Mouse (Mus musculus): ENCODE measurements around the gene Fam240b.

DNA sequence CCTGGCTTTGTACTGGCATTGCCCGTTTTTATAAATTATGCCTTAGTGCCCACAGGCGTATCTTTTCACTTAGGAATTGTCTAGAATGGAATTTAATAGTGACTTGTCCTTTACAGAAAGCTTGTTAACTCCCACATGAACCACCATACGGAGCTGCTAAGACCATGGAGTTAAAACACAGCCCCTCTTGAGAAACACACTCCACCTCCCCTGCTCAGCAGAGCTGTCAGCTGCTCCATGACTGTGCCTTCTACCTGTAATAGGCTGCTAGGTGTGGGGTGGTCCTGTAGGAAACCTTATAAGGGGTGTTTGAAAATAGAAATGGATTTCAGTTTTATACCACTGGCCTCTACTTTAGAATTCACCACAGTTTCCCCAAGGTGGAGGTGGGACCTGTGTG is 5.2 kb upstream of the Fam240b start:
- TF ChIP-seq CTCF (IDR thresholded peaks at IDR 0.05; ENCODE audit: borderline replicate concordance, insufficient read depth, low read length): no peak
- TF ChIP-seq POLR2A (IDR thresholded peaks at IDR 0.05; ENCODE audit: low read depth, low read length): no peak

Measured in embryonic fibroblast, embryonic 13.5 days (primary cell).